Mouse (Mus musculus) T-helper 1 cell (primary cell): ENCODE data around the gene Plekhg1.

Experiments used
- in situ Hi-C: fragments of 300-600 bp; cut with MboI, MseI; formaldehyde crosslinking; loops from one replicate; pipeline ENCODE4 v1.15.1; 2025; ENCODE audit warnings: high pct_unique_total_duplicates

The Plekhg1 gene

DNA sequence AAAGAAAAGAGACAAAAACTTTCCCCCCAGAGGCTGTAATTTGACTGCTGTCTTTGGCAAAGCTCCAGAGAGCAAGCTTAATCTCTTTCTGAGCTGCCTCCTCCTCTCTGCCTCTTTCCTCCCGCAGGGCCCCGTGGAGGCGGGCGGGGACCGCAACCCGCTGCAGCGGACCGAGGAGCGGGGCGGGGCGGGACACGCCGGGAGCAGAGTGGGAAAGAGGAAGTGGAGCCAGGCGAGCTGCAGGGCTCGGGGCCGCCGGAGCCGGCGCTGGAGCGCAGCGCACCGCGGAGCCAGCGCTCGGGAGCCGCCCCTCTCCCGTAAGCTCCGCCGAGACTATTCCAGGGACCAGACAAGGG lies at the start of gene Plekhg1:
Plekhg1 (plus strand) TSS at position 217 of the 356 bp plus-strand sequence.
- in situ Hi-C loops = no loop called here

DNA sequence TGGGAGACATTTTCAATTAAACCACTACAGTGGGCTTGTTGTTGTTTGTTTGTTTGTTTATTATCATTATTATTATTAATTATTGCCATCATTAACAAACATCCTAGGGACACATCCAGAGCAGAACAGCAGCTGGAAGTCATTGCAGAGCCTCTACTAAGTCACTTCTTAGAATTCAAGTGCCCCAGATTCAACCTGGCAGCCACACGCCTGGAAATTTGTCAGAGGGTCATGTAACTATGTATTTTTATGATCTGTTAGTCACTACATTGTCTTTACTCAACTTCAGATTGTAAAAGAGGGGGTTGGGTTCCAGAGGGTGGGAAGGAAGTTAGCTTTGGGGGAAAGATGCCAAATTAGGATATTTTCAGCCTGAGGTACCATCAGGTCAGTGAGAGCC lies 47.4 kb upstream of the Plekhg1 start:
- in situ Hi-C loops = loop anchor here (10.0 kb wide), 1 partner anchor 1182 kb away; no protein-coding TSS in a partner anchor

- in situ Hi-C loops = loop anchor here (10.0 kb wide), 1 partner anchor 1181 kb away; no protein-coding TSS in a partner anchor
Observed at GRCm38 (mm10) chr10:3693699-3694280, 46.4 kb upstream of the Plekhg1 start.

DNA sequence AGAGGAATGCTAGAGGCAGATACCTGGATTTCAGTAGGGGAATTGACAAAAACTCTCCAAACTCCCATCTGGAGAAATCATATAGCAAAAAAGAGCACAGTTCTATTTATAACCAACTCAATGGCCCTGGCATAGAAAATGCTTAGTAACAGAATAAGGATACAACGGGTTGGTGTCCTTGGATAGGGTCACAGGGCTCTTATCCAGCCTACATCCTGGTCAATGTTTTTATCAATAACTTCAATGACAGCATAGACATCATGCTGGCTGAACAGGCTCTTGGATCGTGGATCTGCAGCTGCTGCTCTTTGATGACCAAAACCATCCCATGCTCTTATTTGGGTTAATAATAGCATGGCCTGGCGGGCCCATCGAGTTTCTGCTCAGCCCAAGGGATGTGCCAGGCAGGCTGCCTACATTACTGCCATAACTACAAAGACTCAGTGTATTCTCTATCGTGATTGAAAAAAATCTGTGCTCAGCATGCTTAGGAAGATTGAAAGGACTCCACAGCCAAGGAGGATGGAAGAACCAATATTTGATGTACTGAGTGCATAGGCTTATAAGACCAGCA lies 44.7 kb upstream of the Plekhg1 start:
- in situ Hi-C loops = loop anchor here (10.0 kb wide), 1 partner anchor 1179 kb away; no protein-coding TSS in a partner anchor

DNA sequence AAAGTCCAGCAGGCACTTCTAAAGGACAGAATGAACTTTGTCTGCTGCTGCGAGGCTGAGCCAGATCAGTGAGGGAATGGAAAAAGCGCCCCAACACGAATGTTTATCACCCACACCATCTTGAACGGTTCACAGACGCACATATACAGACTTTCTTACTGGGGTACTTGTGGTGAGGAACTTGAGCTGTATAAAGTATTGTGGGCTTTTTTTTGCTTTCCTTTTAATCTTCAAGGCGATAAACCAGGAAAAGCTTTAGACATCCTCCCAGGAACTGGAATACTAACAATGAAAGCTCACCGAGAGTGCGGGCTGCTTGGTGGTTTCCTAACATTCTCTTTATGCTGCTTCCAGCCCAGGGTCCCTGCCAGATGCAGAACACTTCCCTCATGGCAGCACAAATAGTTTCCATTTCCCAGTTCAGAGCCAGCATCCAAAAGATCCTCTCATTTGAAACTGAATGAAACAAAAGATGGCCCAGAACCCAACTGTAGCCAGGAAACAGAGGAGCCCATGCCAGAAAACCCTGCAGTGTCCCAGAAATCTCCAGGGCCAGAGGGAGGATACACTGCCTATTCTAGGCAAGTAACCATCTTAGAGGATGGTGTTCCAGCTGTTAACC lies 43.3 kb upstream of the Plekhg1 start:
- in situ Hi-C loops = loop anchor here (10.0 kb wide), 1 partner anchor 1178 kb away; no protein-coding TSS in a partner anchor

DNA sequence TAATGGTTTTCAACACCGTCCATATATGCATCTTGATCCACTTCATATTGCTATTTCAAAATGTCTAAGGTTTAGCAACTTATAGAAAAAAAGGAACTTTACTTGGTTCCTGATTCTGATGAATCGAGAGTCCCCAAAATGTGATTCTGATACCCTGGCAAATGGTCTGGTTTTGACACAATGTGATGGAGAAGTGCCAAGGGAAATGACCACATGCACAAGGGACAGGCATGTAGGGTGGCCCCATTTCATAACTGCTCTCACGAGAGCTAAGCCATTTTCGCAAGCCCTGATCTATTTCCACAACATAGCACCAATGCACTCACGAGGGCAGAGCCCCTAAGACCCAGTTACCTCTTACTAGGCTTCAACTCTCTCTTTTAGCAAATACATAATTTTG lies 42.7 kb upstream of the Plekhg1 start:
- in situ Hi-C loops = loop anchor here (10.0 kb wide), 1 partner anchor 1177 kb away; no protein-coding TSS in a partner anchor

- in situ Hi-C loops = no loop called here
Observed at GRCm38 (mm10) chr10:3700225-3701073, 39.7 kb upstream of the Plekhg1 start.

DNA sequence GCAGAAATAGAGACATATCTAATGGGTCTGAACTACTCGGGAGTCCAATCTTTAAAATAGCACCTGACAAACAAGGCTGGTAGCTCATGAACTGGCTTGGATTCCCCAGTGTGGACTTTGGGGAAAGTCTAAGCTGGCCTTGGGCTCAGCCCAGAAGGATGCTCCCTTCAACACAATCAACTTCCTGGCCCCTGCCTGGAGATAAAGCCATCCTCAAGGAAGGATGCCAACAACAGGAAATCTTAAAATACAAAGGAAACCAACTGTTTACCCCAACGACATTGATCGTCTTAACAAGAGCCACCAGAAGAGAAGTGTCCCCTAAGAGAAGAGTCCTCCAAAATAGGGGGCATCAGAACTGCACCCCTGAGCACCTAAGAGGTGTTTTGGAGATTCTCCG lies 38.3 kb upstream of the Plekhg1 start:
- in situ Hi-C loops = no loop called here

- in situ Hi-C loops = no loop called here
Observed at GRCm38 (mm10) chr10:3702585-3702984, 37.6 kb upstream of the Plekhg1 start.

DNA sequence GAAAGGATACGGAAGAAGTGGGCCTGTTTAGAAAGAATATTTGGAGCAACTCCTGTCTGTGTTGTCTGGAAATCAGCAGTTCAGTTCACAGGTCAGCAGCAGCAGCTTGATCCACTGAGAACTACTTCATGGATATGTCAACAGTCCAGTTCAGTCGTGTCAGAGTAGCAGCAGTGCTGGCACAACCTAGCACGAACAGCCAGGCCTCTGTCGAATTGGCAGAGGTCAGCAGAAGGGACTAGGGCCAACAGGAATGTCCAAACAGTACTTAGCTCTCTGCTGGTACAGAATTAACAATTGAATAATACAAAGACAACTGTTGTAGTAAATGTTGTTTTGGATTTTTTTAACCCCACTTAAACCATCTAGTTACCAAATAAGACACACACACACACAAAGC lies 33.9 kb upstream of the Plekhg1 start:
- in situ Hi-C loops = no loop called here

DNA sequence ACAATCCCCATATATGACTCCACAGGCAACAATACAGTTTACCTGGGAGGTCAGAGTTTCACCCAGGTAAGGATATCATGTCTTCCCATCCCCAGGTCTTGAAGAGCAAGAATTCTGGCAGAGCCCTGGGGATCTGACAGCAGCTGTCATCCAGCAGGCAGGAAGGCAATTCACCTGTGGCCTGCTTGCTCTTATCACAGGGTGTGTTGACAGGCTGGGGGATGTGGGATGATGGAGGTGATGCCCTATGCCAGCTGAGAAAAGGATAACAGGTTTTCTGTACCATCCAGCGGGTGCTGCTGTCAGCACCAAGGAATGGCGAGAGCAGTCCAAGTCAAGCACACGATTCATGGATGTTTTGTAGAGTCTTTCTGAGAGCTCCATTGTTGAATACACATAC lies 30.1 kb upstream of the Plekhg1 start:
- in situ Hi-C loops = no loop called here

GRCm38 (mm10) chr10:3715302-3715943 lies 24.7 kb upstream of the Plekhg1 start:
- in situ Hi-C loops = no loop called here

DNA sequence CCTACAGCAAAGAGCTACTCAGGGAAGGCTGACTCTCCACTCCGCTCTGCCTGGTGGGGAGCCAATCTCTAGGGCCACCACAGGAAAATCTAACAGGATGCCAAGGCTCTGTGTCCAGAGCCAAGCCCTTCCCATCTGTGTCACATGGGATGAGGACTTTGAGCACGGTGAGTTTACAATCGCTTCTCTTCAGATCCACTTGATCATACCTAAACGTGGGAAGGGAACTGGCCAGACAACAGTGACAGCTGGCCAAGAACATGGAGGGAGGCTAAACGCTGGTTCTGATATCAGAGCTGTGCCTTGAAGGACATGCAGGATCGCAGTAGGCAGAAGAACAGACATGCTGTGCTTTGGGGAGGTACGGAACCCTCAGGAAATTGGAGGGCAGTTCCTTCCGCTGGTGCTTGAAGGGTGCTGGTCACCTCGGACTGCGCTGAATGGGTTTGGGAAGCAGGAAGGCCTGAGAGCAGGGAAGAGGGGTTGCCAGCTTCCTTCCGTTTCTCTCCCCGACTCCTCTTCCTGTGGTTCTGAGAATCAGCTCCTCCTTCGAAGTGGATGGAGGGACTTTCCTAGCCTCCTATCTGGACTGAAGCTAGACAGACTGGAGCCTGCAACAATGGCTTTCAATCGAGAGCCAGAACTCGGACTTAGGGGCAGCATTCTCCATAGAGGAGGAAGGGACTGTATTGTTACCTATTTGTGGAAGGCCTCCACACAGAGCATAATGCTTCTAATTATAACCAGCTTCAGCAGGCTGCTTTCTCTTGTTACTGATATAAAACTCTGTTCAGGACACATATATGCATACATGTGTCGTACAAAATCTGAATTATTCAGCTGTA lies 21.9 kb upstream of the Plekhg1 start:
- in situ Hi-C loops = no loop called here

GRCm38 (mm10) chr10:3720296-3720695 lies 19.9 kb upstream of the Plekhg1 start:
- in situ Hi-C loops = no loop called here

GRCm38 (mm10) chr10:3722339-3722738 lies 17.8 kb upstream of the Plekhg1 start:
- in situ Hi-C loops = no loop called here

DNA sequence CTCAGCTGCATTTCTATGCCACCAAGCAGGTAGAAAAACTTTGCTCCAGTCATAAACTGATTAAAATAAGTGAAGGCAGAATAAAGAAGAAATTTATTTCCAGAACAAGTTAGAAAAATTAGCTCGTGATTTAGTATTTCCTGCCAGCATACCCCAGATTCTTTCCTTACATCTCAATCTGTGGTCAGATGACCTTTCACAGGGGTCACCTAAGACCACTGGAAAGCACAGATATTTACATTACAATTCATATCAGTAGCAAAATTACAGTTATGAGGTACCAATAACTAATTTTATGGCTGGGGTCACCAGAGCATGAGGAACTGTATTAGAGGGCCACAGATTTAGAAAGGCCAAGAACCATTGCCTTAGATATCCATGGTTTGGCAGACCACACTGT lies 15.5 kb upstream of the Plekhg1 start:
- in situ Hi-C loops = no loop called here

DNA sequence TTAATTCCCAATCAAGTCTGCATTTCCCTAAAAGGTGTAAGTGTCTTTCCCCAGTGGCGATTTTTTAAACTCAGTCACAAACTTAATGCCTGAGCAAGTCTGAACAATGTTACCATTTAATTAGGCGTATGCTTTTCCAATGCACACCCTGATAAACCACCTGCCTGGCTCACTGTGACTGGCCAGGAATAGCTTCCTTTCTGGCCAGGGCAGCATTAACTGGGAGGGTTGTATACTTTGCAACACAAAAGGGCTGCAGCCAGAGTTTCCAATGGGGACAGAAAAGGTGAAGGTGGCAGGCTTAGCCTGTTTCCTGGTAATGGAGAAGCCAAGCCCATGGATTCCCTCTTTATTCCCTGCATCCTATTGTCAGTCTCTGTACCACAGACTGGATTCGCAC lies 10.5 kb upstream of the Plekhg1 start:
- in situ Hi-C loops = no loop called here

- in situ Hi-C loops = no loop called here
Observed at GRCm38 (mm10) chr10:3730314-3730713, 9.8 kb upstream of the Plekhg1 start.

- in situ Hi-C loops = no loop called here
Observed at GRCm38 (mm10) chr10:3737034-3737433, 3.1 kb upstream of the Plekhg1 start.

- in situ Hi-C loops = no loop called here
Observed at GRCm38 (mm10) chr10:3740504-3741388, 582 bp downstream of the Plekhg1 start.
